Mouse (Mus musculus) ZHBTc4 (cell line): ENCODE results near the gene Slc16a1.

ENCODE experiments used
- DNase-seq: peaks from one replicate; pipeline ENCODE4 v3.0.0-alpha.2; 2011; ENCODE audit warnings: low read depth, low spot score

Gene Slc16a1

GRCm38 (mm10) chr3:104638932-104639748, 672 bp downstream of the Slc16a1 start:
- peak; percentile 93 for DNase-seq

DNA sequence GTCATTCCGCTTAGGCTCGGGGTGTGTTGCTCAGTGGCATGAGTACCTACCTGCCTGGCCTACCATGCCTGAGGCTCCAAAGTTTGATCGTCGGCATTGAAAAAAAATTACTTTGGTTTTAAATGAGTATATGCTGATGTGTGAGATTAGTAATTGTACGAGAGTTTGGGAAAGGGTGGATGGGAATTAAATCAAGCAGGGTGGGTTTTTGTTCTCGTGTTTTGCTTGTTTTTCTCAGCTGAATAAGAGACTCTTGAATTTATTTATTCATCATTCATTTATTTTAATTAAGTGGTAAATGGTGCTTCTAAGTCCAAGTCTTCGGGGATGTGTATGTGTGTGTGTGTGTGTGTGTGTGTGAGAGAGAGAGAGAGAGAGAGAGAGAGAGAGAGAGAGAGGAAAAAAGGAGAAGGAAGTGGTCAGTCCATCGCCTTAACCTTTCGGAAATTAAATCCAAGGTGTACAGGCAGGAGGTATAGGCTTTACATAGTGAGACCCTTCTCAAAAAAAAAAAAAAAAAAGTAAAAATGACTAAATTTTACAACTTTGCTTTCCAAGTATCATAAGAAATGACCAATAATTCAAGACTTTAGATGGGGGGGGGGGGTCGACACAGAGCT, 1.4 kb downstream of the Slc16a1 start:
- DNase-seq, result no peak

GRCm38 (mm10) chr3:104640855-104641254, 2.4 kb downstream of the Slc16a1 start:
- DNase-seq, result no peak

- no peak for DNase-seq
Measured at GRCm38 (mm10) chr3:104641313-104641712, 2.8 kb downstream of the Slc16a1 start.

- no peak for DNase-seq
Measured at GRCm38 (mm10) chr3:104643113-104643512, 4.6 kb downstream of the Slc16a1 start.

- peak; percentile 73 for DNase-seq
Measured at GRCm38 (mm10) chr3:104643810-104644270, 5.4 kb downstream of the Slc16a1 start.

GRCm38 (mm10) chr3:104644371-104644770, 5.9 kb downstream of the Slc16a1 start:
- no peak for DNase-seq

- no peak for DNase-seq
Measured at GRCm38 (mm10) chr3:104654219-104654618, 15.8 kb downstream of the Slc16a1 start.

DNA sequence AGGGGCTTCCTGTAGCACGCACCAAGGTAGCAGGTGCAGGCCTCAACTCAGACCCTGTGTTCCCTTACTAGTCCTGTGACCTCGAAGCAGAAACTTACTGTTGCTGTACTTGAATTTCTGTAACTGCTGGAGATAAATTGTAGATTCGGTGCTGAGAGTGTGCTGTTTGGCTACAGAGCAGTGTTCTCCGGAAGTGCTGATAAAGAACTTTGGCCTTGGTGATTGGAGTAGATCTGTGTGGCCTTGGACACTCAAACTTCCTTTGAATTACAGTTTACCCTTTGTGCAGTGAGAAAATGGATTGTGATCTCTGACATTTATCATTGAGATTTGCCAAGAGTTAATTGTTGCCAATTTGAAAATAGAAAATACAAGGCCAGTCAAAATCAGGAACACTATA, 16.5 kb downstream of the Slc16a1 start:
- no peak for DNase-seq

DNA sequence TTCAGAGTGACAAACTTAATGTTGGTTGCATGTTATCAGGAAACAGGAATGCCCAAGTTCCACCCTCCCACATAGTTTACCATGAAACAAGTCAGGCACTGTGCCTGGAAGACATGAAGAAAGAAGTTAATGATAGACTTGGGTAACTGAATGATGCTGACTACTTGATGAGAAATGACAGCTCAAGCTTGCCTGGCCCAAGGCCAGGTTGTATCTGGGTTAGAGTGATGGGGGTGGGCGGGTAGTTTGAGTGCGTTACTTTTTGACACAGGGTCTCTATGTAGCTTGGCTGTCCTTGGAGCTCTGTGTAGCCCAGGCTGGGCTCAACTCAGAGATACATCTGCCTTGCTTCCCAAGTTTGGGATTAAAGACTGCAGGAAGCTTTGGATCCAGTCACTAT, 20.2 kb downstream of the Slc16a1 start:
- no peak for DNase-seq

GRCm38 (mm10) chr3:104659758-104660157, 21.3 kb downstream of the Slc16a1 start:
- no peak for DNase-seq

GRCm38 (mm10) chr3:104660522-104660921, 22.1 kb downstream of the Slc16a1 start:
- no peak for DNase-seq

DNA sequence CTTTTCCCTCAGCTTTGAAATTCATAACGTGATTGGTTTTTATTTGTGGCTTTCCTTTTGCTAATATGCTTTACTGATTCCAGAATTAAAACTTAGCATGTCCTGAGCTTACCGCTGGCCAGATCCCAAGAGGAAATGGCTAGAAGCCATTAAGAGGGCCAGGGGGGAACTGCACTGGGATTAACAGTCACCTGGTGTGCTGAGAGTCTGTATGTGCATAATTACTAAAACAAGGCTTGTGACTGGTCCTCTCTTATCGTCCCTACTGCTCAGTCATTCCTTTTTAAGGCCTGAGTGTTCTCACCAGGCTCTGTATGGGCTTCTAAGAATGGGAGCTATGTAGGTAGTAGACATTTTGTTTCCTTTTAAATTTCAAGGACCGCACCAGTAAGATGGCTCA, 23.5 kb downstream of the Slc16a1 start:
- DNase-seq, result no peak

DNA sequence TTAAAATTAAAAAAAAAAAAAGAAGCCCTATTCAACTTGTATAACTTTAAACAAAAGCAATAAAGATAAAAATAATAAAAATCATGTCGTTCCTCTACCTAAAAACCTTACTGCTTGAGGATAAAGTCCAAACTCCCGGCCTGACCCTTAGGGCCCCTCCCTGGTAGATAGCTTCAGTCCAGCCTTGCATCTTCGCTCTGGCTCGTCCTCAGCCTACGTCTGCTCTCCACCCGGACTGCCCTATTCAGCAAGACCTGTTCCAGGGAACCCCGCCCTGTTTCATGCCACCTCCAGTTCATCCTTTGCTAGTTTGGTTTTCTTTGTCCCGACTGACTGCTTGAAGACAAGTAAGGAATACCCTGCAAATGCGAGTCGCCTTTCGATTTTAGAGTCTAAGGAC, 24.5 kb downstream of the Slc16a1 start:
- DNase-seq, result no peak

DNA sequence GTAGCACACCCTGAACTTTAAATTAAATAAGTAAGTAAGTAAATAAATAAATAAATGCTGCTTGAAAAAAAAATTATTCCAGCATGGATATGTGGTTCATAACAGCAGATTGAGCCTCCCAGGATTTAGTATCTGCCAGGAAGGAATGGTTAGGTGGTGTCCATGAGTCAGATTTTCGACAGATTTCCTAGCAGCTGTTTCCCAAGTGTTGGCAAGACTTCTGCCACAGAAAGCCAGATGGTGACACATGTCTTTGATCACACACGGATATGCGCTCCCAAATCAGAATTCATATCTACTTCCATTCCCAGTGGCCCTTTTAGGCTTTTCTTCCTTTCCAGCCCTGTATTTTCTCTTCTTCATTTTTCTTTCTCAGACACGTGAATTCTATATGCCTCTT, 28.5 kb downstream of the Slc16a1 start:
- DNase-seq, result no peak

GRCm38 (mm10) chr3:104667451-104667850, 29.0 kb downstream of the Slc16a1 start:
- DNase-seq, result no peak

DNA sequence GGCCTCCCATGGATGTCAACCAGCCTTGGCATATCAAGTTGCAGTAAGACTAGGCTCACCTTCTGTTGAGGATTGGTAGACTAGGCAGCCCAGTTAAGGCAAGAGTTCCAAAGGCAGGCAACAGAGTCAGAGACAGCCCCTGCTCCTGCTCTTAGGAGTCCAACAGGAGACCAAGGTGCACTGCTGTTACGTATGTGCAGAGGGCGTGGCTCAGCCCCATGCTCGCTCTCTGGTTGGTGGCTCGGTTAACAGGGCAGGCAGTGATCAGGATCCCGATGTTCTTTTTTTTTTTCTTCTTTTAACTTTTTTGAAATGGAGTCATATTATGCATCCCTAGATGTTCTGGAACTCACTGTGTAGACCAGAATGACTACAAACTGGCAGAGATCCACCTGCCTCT, 30.5 kb downstream of the Slc16a1 start:
- DNase-seq, result no peak

DNA sequence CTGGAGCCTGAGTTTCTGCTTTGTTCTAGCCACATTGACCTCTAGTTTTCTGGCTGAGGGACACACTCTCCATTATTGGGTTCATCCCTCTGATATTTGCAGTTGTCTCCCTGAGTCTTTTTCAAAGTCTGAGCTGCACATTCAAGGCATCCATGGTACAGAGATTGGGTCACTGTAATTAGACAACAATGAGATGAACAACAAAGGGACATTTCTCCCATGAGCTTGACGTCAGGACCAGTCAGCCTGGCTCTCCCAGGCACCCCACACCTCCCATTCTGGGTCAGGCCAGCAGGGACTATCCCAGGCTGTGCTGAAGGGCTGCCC, 31.4 kb downstream of the Slc16a1 start:
- DNase-seq, result no peak

GRCm38 (mm10) chr3:104670183-104671020, 31.9 kb downstream of the Slc16a1 start:
- DNase-seq, result peak; percentile 36

DNA sequence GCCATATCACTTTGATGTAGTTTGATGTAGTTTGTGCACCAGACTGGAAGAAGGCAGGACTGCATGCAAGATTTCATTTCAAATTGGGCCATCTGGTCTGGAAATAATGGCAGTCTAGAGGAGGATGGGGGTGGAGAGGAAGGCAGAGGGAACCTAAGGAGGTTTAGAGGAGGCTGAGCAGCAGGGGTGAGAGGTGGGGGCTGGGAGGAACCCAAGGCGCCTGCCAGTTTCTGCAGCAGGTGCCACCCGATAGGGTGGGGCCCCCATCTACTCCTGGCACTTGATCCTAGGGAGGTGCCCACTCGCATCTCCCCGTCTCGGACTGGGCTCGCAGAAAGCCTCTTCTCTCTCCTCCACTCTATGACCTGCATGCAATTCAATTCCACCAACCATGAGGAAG, 33.1 kb downstream of the Slc16a1 start:
- DNase-seq, result no peak

GRCm38 (mm10) chr3:104672041-104672440, 33.6 kb downstream of the Slc16a1 start:
- no peak for DNase-seq

GRCm38 (mm10) chr3:104673642-104674328, 35.3 kb downstream of the Slc16a1 start:
- DNase-seq, result no peak
